Mouse (Mus musculus): ENCODE measurements around the gene Ltbp3. TPM values are rescaled to one million over a fixed set of nuclear protein-coding genes. Genes with fewer than 3 reads are reported as not detected.

The Ltbp3 gene
- total RNA-seq, 2 experiments from 2014 or later = 0.68 TPM; not detected in 1

- ATAC-seq (replicated peaks; ENCODE audit: low FRiP score, poor library complexity, severe bottlenecking) = peak; percentile 41
Measured at GRCm38 (mm10) chr19:5722848-5723425, 17.8 kb upstream of the Ltbp3 start.

- no peak for ATAC-seq (replicated peaks; ENCODE audit: low FRiP score, poor library complexity, severe bottlenecking)
Measured at GRCm38 (mm10) chr19:5723934-5724548, 16.7 kb upstream of the Ltbp3 start.

GRCm38 (mm10) chr19:5724549-5724941 is 16.2 kb upstream of the Ltbp3 start:
- ATAC-seq (replicated peaks; ENCODE audit: low FRiP score, poor library complexity, severe bottlenecking) = peak; percentile 49

GRCm38 (mm10) chr19:5725029-5725707 is 15.5 kb upstream of the Ltbp3 start:
- ATAC-seq (replicated peaks; ENCODE audit: low FRiP score, poor library complexity, severe bottlenecking) = no peak

- 0 out of 2 replicates have a peak, but pooled peaks have one; percentile 3 for ATAC-seq (replicated peaks; ENCODE audit: low FRiP score, poor library complexity, severe bottlenecking)
Measured at GRCm38 (mm10) chr19:5725767-5726515, 14.8 kb upstream of the Ltbp3 start, which contains the start of gene Ehbp1l1. Gene Ehbp1l1, minus strand, starts transcription at chr19:5726317.

- peak; percentile 26 for ATAC-seq (replicated peaks; ENCODE audit: low FRiP score, poor library complexity, severe bottlenecking)
Measured at GRCm38 (mm10) chr19:5726961-5727578, 13.6 kb upstream of the Ltbp3 start.

- peak; percentile 20 for ATAC-seq (replicated peaks; ENCODE audit: low FRiP score, poor library complexity, severe bottlenecking)
Measured at GRCm38 (mm10) chr19:5727701-5728100, 13.0 kb upstream of the Ltbp3 start.

- no peak for ATAC-seq (replicated peaks; ENCODE audit: low FRiP score, poor library complexity, severe bottlenecking)
Measured at GRCm38 (mm10) chr19:5728631-5729443, 11.9 kb upstream of the Ltbp3 start.

GRCm38 (mm10) chr19:5729444-5729815 is 11.3 kb upstream of the Ltbp3 start, which contains the start of gene Fam89b:
Gene Fam89b, minus strand, starts transcription at chr19:5729653.
- peak; percentile 43 for ATAC-seq (replicated peaks; ENCODE audit: low FRiP score, poor library complexity, severe bottlenecking)

GRCm38 (mm10) chr19:5730314-5731186 is 10.2 kb upstream of the Ltbp3 start:
- ATAC-seq (replicated peaks; ENCODE audit: low FRiP score, poor library complexity, severe bottlenecking) = no peak

- 0 out of 2 replicates have a peak, but pooled peaks have one; percentile 13 for ATAC-seq (replicated peaks; ENCODE audit: low FRiP score, poor library complexity, severe bottlenecking)
Measured at GRCm38 (mm10) chr19:5731264-5731978, 9.3 kb upstream of the Ltbp3 start.

GRCm38 (mm10) chr19:5734325-5734724 is 6.4 kb upstream of the Ltbp3 start:
- no peak for ATAC-seq (replicated peaks; ENCODE audit: low FRiP score, poor library complexity, severe bottlenecking)

GRCm38 (mm10) chr19:5739446-5739845 is 1.3 kb upstream of the Ltbp3 start:
- ATAC-seq (replicated peaks; ENCODE audit: low FRiP score, poor library complexity, severe bottlenecking) = no peak

- no peak for ATAC-seq (replicated peaks; ENCODE audit: low FRiP score, poor library complexity, severe bottlenecking)
Measured at GRCm38 (mm10) chr19:5741641-5742240, 1.0 kb downstream of the Ltbp3 start.

GRCm38 (mm10) chr19:5742241-5742641 is 1.5 kb downstream of the Ltbp3 start:
- no peak for ATAC-seq (replicated peaks; ENCODE audit: low FRiP score, poor library complexity, severe bottlenecking)

GRCm38 (mm10) chr19:5743576-5743975 is 2.9 kb downstream of the Ltbp3 start:
- ATAC-seq (replicated peaks; ENCODE audit: low FRiP score, poor library complexity, severe bottlenecking) = no peak
